Mouse (Mus musculus): ENCODE results near the gene Rab42.

- no peak for TF ChIP-seq CTCF (IDR thresholded peaks at IDR 0.05; ENCODE audit: borderline replicate concordance, insufficient read depth, low read depth, low read length)
- no peak for TF ChIP-seq POLR2A (IDR thresholded peaks at IDR 0.05; ENCODE audit: borderline replicate concordance, insufficient read depth, low read length)
Observed at GRCm38 (mm10) chr4:132328391-132328982, 25.3 kb upstream of the Rab42 start.
